In genomic region chr14:103011782-103012181, GRCm38 (mm10) we compare ENCODE assay signal across 9 mouse cellular contexts. TPM values are rescaled to one million over a fixed set of nuclear protein-coding genes. Genes with fewer than 3 reads are reported as not detected.
DNase-seq lines count a peak whose midpoint lies in the region; ATAC-seq and TF ChIP-seq lines count a peak whose summit lies in the region.
"Had no signal": no experiment of that assay in that cellular context is flagged by ENCODE, and none has a peak within 500 bp of the region (broad histone marks: within the 10 kb centered on the region; RNA-seq: fewer than 3 reads in every experiment).

No protein-coding gene starts in this region.

- peak; percentile 42; the same call in 1 of the 2 replicates for TF ChIP-seq CTCF in G1E (IDR thresholded peaks at IDR 0.05; ENCODE audit: low read depth, low read length)
- peak; percentile 70 for TF ChIP-seq CTCF in liver, embryonic 14.5 days (IDR thresholded peaks at IDR 0.05; ENCODE audit: low read depth)

- 14% methylated on average over 5 of the region's 5 CpGs for WGBS in liver, embryonic 14.5 days (ENCODE audit: insufficient replicate concordance)

- H3K9me3 ChIP-seq in G1E (replicated peaks): no peaks in the 10 kb centered on the region
- no peaks in the 10 kb centered on the region for H3K9me3 ChIP-seq in liver, embryonic 14.5 days (ENCODE audit: control insufficient read depth, low read length)
- H3K9me3 ChIP-seq: midbrain, embryonic 12.5 days had no signal

- no peak for ATAC-seq in G1E (ENCODE audit: extremely low read depth, insufficient number of reproducible peaks, low FRiP score, poor library complexity, severe bottlenecking)
- ATAC-seq in liver, embryonic 14.5 days (ENCODE audit: insufficient read depth): no peak

- no peak for TF ChIP-seq EP300 in liver, embryonic 14.5 days (IDR thresholded peaks at IDR 0.05; ENCODE audit: low read depth)

- no peaks in the 10 kb centered on the region for H3K27me3 ChIP-seq in G1E (ENCODE audit: insufficient read depth, low read length)
- H3K27me3 ChIP-seq in liver, embryonic 14.5 days (ENCODE audit: control insufficient read depth, insufficient read depth, low read length): no peaks in the 10 kb centered on the region
- H3K27me3 ChIP-seq: midbrain, embryonic 12.5 days had no signal

- H3K9ac ChIP-seq in liver, embryonic 14.5 days (replicated peaks): no peak overlapping the region
- H3K9ac ChIP-seq: midbrain, embryonic 12.5 days had no signal

- H3K4me1 ChIP-seq in G1E (ENCODE audit: insufficient read depth, low read depth, low read length): no peaks in the 10 kb centered on the region
- 0 out of 4 replicates have a peak, but pooled peaks cover 0 to 2% of the 10 kb centered on the region in 2 experiments for H3K4me1 ChIP-seq in liver, embryonic 14.5 days (replicated peaks; ENCODE audit: control insufficient read depth in 2 of 2, insufficient read depth in 2 of 2, low read length in 1 of 2)
- H3K4me1 ChIP-seq: midbrain, embryonic 12.5 days had no signal

- no peak overlapping the region for H3K27ac ChIP-seq in liver, embryonic 14.5 days
- H3K27ac ChIP-seq: midbrain, embryonic 12.5 days had no signal

- no peaks in the 10 kb centered on the region for H3K36me3 ChIP-seq in G1E (replicated peaks)
- H3K36me3 ChIP-seq in liver, embryonic 14.5 days (replicated peaks; ENCODE audit: control insufficient read depth, insufficient read depth, low read depth): no peaks in the 10 kb centered on the region
- H3K36me3 ChIP-seq: midbrain, embryonic 12.5 days had no signal

- DNase-seq in adrenal gland, adult (ENCODE audit: inconsistent age in 2 of 2, low spot score in 1 of 2): peak; percentile 17 to 73
- no peak for DNase-seq in adrenal gland, adult 8-10 months
- DNase-seq in layer of hippocampus, adult 11-12 months (ENCODE audit: low spot score): peak; percentile 52
- DNase-seq in layer of hippocampus, adult 9-10 months (ENCODE audit: low spot score): no peak
- peak; percentile 9 for DNase-seq in G1E (ENCODE audit: low spot score)
- DNase-seq in embryo, embryonic 9.5 days (ENCODE audit: extremely low spot score): peak; percentile 13
- DNase-seq in liver, embryonic 14.5 days (ENCODE audit: low read depth in 3 of 3, low spot score in 3 of 3): peak in 2 of 3 experiments; percentile 23 to 37
- DNase-seq in telencephalon, adult 2 months (ENCODE audit: low read depth, low spot score): peak; percentile 18

- H3K4me2 ChIP-seq in liver, embryonic 14.5 days (ENCODE audit: low read depth): no peak overlapping the region
- H3K4me2 ChIP-seq: midbrain, embryonic 12.5 days had no signal

- no peak overlapping the region for H3K4me3 ChIP-seq in G1E (ENCODE audit: low read depth, low read length)
- H3K4me3 ChIP-seq in liver, embryonic 14.5 days (ENCODE audit: insufficient read depth in 1 of 2, low read depth in 2 of 2, low read length in 2 of 2): no peak overlapping the region
- H3K4me3 ChIP-seq: midbrain, embryonic 12.5 days had no signal

RNA-seq across cellular contexts. Expression of gene Kctd12, which starts 29.3 kb away (rescaled TPM):
- 10 to 100 TPM; 26.3 to 37.8 (median 34.1) TPM for total RNA-seq in adrenal gland, adult 8-10 months (2022)
- total RNA-seq in G1E (2014; fragmentation: Nextera tagmentation): 2.0 TPM in 1 of 2 replicates, not detected in the other
- under 0.01 and 0.05 TPM in 2 replicates for total RNA-seq in G1E (2017)
- polyA plus RNA-seq in G1E (2012): 0.01 TPM in 1 of 2 replicates, not detected in the other
- 2.9 and 3.5 TPM in 2 replicates for polyA plus RNA-seq in liver, embryonic 14.5 days (2012; rRNA removed)
- polyA plus RNA-seq in liver, embryonic 14.5 days (2014; fragmentation: Nextera tagmentation; extraction: Ambion mirVana): 2.3 and 2.9 TPM in 2 replicates

RNA-seq across cellular contexts. Expression of gene Acod1, which starts 35.0 kb away (rescaled TPM):
- total RNA-seq in adrenal gland, adult 8-10 months (2022): under 1 TPM in 1 of 4 experiments, not detected in 3; 0.20 TPM
- not detected in 2 replicates for total RNA-seq in G1E (2014; fragmentation: Nextera tagmentation)
- 0.35 and 0.38 TPM in 2 replicates for total RNA-seq in G1E (2017)
- not detected in 2 replicates for polyA plus RNA-seq in G1E (2012)
- 0.03 and 0.08 TPM in 2 replicates for polyA plus RNA-seq in liver, embryonic 14.5 days (2012; rRNA removed)
- 0.06 and 0.15 TPM in 2 replicates for polyA plus RNA-seq in liver, embryonic 14.5 days (2014; fragmentation: Nextera tagmentation; extraction: Ambion mirVana)
- polyA plus RNA-seq: midbrain, embryonic 12.5 days had no signal

RNA-seq across cellular contexts. Expression of gene Cln5, which starts 58.2 kb away (rescaled TPM):
- total RNA-seq in adrenal gland, adult 8-10 months (2022): 10 to 100 TPM; 25.5 to 36.2 (median 31.6) TPM
- total RNA-seq in G1E (2014; fragmentation: Nextera tagmentation): 49.4 and 56.6 TPM in 2 replicates
- total RNA-seq in G1E (2017): 51.8 and 63.8 TPM in 2 replicates
- polyA plus RNA-seq in G1E (2012): 7.6 and 8.8 TPM in 2 replicates
- 6.7 and 9.7 TPM in 2 replicates for polyA plus RNA-seq in liver, embryonic 14.5 days (2012; rRNA removed)
- polyA plus RNA-seq in liver, embryonic 14.5 days (2014; fragmentation: Nextera tagmentation; extraction: Ambion mirVana): 17.6 and 20.2 TPM in 2 replicates

Comparison
In these comparisons a context has a peak if more than half of its experiments do, and no peak if none do; other contexts are left out.
1. DNase-seq: peak in adrenal gland, adult (2 of 2), layer of hippocampus, adult 11-12 months (single experiment), G1E (single experiment), embryo, embryonic 9.5 days (single experiment), liver, embryonic 14.5 days (2 of 3) and telencephalon, adult 2 months (single experiment); none in adrenal gland, adult 8-10 months (single experiment) and layer of hippocampus, adult 9-10 months (single experiment).
2. RNA of gene Kctd12, which starts 29.3 kb away (total RNA-seq): 26.3 to 37.8 TPM in adrenal gland, adult 8-10 months; under 0.01 to 2.0 TPM in G1E; every median in the first group is over 4 times any median in the second.